Mouse (Mus musculus) 416B (cell line): Measurements from ENCODE around the gene Gm26938.
A peak's percentile ranks its signal among the peaks of the same experiment; 100 is the strongest.

ENCODE experiments used
- DNase-seq: peaks from one replicate; pipeline ENCODE4 v3.0.0; 2011; ENCODE audit warnings: low read depth

Gm26938 gene

GRCm38 (mm10) chr5:139815964-139816363 is 10.2 kb downstream of the Gm26938 start:
- no peak for DNase-seq

GRCm38 (mm10) chr5:139813963-139814381 is 12.2 kb downstream of the Gm26938 start:
- DNase-seq = no peak

DNA sequence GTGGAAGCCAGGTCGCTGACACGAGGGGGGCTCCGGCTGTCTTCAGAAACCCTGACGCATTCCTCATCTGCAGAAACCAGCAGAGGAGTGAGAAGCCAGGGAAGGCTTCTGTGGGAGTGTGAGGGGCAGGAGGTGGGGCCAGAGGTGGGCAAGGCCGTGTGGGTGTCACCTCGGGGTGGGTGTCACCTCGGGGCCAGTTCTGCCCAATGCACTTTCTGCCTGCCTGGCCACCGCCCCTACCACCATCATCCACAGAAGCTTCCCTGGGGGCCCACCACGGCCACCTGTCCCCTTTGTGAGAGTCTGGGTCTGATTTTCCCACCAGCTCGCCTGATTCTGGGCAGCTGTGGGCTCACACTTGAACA is 13.1 kb downstream of the Gm26938 start:
- DNase-seq = no peak

DNA sequence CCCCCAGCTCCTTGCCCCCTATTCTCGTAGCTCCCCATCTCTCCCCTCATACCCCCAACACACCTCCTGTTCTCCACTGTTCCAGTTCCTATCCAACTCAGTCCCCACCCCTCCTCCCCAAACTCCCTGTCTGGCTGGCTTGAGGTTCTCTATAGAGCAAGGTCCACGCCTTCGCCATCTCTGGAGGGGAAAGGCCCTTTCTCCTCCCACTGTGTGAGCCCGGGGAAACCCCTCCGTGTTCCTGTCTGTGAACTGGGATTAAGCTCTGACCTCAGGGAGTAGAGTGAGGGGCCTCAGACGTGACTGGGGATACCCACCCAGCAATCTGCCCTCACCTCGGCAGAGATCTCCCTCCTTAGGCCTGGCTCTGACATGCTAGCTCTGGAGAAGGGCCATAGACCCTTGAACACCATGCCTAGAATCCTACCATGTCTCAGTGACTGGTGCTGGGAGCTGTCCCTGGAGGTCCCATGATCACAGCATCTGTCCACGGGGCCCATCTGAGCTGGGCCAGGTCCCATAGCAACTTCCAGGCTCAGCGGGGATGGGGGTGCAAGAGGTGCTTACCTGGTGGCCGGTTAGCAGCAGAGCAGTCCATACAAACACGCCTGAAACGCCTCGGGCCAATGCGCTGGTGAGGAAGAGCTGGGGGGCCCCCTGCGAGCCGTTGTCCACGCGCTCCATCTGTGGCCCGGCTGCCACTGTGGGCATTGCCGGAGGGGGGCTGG is 13.6 kb downstream of the Gm26938 start:
- DNase-seq = no peak

- DNase-seq = peak; percentile 45
Observed at GRCm38 (mm10) chr5:139811677-139812397, 14.4 kb downstream of the Gm26938 start.

- peak; percentile 67 for DNase-seq
Observed at GRCm38 (mm10) chr5:139809397-139809796, 16.8 kb downstream of the Gm26938 start.

DNA sequence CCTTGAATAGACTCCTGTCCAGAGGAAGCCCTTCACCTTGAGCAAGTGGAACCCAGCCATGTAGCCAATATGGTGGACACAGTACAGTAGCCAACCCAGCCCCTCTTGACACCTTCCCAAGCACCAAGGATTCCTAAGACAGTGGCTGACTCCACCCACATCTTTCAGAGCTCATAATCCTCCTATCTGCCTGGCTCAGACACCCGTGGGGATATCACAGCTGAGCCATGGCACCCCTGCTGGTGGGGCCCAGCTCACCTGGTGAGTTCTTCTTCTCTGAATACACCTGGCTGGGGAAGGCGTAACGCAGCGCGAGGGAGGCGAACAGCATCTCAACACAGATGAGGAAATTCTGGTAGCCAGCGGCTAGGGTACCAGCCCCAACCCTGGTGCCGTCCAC is 20.3 kb downstream of the Gm26938 start:
- no peak for DNase-seq

DNA sequence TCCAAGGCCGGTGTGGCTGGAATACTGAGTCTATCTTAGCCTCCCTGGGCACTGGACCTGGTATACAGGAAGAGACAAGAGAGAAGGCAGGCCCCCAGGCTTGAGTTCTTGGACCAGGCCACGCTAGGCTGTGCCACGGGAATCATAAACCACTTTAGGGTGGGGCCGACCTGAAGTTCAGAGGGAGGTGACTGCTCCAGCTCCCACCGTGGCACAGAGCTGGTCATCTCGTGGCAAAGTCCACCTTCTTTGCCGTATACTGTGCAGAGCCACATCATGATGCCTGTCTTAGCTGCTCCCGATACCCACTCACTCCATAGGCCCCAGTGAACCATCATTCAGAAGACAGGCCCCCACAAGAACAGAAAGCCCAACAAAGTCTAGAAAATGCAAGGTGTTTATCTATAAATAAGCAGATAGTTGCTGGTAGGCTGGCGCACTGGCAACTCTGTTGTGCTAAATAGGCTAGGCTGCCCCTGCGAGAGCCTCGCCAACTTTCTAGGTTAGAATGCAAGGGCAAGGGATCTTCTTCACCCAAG is 21.6 kb downstream of the Gm26938 start:
- no peak for DNase-seq

GRCm38 (mm10) chr5:139804107-139804551 is 22.1 kb downstream of the Gm26938 start:
- DNase-seq = peak; percentile 81

DNA sequence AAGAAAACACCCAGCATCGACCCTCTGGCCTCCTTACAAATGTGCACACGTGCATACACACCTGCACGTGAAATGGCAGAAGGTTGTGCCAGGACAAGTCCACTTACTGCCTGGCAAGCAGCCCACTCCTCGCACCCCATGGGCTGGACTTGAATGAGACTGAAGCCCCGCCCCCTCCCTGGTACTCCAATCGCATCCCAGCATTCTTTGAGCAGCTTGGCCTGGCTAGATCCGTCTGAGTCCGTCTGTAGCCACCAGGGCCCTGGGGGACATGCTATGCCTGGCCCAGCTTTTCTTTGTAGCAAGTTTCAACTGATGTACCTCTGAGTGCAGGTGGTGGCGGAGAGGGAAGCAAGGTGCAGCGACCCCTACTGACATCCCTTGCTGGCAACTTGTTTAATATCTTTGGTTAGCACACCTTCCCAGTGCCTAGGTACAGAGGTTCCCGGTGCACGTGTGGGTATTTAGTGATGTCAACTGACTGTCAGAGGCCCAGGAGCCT is 22.6 kb downstream of the Gm26938 start:
- peak; percentile 42 for DNase-seq

GRCm38 (mm10) chr5:139803165-139803564 is 23.0 kb downstream of the Gm26938 start:
- DNase-seq = no peak

DNA sequence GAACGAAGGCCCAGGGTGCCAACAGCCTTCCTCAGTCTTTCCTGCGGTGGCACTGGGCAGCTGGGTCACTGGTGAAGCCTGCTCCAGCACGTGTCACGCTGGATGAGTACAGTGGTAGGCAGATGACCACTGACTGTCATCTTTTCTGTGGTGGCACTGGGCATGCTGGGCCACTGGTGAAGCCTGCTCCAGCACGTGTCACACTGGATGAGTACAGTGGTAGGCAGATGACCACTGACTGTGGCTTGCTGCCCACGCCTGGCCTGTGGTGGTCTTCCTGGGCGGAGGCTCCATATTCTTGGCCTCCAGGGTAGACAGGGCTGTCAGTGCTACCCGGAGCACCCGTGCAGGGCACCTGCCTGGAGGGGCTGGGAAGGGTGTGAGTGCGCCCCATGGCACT is 24.3 kb downstream of the Gm26938 start:
- no peak for DNase-seq

GRCm38 (mm10) chr5:139801231-139801630 is 25.0 kb downstream of the Gm26938 start:
- DNase-seq = no peak

DNA sequence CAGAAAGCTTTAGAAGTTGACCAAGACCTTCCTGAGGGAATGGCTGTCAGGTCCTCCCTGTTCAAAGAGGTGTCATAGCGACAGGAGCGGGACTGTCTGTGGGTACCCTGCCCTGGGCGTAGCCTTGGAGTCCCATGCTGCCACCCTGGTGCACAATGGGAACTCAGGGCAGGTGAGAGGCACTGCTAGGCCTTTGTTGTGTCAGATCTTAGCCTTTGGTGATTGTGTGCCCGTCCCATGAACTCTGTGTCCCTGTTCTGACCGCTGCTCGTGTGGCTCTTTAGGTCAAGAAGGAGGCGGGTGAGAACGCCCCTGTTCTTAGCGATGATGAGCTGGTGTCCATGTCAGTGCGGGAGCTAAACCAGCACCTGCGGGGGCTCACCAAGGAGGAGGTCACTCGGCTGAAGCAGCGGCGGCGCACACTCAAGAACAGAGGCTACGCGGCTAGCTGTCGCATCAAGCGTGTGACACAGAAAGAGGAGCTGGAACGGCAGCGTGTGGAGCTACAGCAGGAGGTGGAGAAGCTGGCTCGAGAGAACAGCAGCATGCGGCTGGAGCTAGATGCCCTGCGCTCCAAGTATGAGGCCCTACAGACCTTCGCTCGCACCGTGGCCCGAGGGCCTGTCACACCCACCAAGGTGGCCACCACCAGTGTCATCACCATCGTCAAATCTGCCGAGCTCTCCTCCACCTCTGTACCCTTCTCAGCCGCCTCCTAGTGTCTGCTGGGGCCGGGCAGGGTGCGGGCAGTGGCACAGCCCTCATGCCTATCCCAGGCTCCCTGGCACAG is 26.2 kb downstream of the Gm26938 start:
- DNase-seq = no peak

DNA sequence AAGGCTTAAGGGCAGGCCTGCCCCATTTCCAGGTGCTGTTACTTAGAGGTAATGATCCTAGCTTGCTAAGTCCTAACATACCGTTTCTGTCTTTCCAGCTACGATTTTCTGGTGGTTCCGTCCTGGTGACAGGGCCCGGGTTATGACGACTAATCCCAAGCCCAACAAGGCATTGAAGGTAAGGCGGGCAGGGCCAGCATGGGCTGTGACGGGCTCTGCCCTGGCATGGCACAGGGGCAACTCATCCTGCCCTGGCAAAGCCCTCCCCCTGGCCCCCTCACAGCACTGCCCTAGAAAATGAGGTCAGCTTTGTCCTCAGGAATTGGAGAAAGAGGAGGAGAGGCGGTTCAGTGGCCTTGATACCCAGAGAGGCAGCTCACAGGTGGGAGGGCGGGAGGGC is 27.2 kb downstream of the Gm26938 start:
- DNase-seq = no peak

DNA sequence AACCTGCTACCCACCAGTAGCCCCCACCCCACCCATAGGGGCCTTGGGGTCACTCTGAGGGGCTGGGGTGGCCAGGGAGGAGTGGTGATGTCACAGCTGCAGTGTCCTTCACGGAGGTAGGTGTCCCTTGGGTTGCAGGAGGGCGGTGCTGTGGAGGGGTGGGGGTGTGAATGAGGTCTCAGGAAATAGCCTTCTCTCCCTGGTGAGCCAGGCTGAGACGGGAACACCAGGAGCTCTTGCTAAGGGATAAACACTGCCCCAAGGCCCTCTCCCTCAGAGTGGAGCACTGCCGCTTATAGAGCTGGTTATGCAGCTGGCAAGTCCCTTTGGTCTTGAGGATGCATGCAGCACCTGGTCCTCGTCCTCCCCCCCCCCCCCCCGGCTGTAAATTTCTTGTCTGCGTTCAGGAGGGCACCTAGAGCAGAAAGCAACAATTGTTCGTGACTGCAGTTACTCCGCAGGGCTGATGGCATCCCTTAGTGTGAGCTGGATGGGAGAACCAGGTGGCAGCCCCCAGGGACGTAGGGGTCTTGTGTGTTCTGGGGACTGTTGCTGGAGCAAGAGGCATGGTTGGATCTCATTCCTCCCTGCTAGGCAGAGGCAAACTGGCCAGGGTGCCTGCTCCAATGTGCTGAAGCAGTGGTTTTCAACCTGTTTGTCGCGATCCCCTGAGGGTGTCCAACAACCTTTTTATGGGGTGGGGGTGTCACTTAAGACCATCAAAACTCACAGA is 27.9 kb downstream of the Gm26938 start:
- DNase-seq = no peak

DNA sequence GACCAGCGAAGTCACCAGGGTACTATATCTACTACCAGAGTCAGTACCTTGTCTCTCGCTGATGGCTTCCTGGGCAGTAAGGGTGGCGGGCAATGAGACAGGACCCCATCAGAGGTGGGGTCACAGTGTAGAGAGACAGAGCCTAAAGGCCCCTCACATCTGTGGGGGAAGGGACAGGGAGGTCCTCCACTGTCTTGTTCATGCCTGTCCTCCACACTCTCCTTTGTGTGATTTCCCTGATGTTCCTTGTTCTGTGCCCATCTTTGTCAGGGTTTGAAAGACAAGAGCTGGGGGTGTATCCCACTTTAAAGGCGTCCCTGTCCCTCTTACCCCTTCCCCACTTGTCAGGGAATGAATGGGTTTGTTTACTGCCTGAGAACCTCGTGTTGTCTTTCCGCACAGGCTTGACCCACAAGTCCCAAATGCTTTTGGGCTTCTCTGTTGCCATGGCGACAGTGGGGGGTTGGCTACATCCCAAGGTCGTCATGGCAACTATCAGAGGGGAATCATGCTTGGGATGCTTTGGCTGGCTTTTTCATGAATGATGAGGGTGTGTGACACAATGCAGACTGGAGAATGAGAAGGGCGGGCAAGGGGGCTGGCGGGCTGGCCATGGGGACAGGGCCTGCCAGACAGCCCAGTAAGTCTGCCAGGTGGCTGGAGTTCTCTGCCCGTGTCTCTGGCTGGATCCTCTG is 28.6 kb downstream of the Gm26938 start:
- DNase-seq = no peak

- peak; percentile 57 for DNase-seq
Observed at GRCm38 (mm10) chr5:139796900-139797299, 29.3 kb downstream of the Gm26938 start.

DNA sequence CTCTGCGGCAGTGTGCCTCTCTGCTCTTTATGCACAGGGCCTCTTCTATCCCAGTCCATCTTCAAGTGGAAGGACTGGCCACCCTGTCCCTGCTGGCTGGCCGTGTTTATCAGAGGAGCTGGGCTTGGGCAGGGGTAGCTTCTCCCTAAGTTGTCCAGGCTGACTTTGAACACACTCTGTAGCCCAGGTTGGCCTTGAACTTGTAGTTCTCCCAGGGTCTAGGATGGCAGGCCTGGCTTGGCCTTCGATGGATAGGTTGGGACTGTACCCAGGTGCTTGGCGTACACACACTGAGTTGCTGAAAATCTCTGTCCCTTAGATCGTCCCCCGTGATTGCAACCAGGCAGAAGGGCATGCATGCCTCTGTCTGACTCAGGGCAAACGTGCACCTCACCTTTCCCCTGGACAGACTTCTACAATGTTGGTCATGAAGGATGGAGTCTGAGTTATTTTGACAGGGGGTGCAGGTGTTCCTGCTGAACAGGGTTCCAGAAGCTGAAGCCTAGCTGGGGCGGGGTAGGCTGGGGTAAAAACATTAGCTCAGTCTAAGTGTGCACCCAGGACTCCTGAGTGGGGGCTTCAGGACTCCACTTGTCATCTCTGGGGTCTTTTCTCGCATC is 30.1 kb downstream of the Gm26938 start:
- no peak for DNase-seq

GRCm38 (mm10) chr5:139794938-139795337 is 31.3 kb downstream of the Gm26938 start:
- peak; percentile 91 for DNase-seq

DNA sequence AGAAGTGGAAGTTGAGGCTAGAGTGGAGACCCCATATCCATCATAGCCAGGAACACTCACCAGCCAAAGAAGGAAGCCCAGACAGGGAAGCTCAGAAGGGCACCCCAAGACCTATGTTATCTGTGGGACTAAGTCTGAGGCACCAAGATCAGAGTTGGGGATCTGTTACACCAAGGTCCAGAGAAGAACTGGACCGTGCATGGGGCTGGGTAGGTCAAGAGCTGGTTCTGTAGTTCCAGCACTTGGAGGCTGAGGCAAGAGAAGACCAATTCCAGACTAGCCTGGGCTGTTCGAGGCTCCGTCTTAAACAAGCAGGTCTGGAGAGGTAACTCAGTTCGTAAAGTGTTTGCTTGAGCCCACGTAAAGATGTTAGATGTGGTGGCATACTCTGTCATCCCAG is 32.1 kb downstream of the Gm26938 start:
- no peak for DNase-seq
